Mouse (Mus musculus) kidney, embryonic 14.5 days (tissue): ENCODE results near the gene Fam129b. TPM values are rescaled to one million over a fixed set of nuclear protein-coding genes. Genes with fewer than 3 reads are reported as not detected.

ENCODE experiments used
- ATAC-seq: fragments of 200-750 bp; cut with Nextera tagmentation; 2 replicates; pipeline ENCODE4 v1.8.0; 2017; ENCODE audit warnings: moderate number of reproducible peaks, mild to moderate bottlenecking, moderate TSS enrichment, moderate library complexity; ENCODE audit not compliant: low FRiP score, low TSS enrichment
- H3K27ac ChIP-seq: fragments of 300-500 bp; sonication (generic); 2 replicates; pipeline ENCODE4 v1.5.1; 2014; ENCODE audit warnings: low read depth, mild to moderate bottlenecking, low read length, moderate library complexity, mixed read lengths
- H3K27me3 ChIP-seq: fragments of 300-500 bp; sonication (generic); 2 replicates; pipeline ENCODE4 v1.6.1; 2014; ENCODE audit warnings: mild to moderate bottlenecking, low read length; ENCODE audit not compliant: control insufficient read depth, insufficient read depth
- H3K36me3 ChIP-seq: fragments of 300-500 bp; sonication (generic); 2 replicates; pipeline ENCODE4 v1.6.1; 2014; ENCODE audit warnings: low read length, mixed read lengths; ENCODE audit not compliant: control insufficient read depth, insufficient read depth
- H3K4me1 ChIP-seq: fragments of 300-500 bp; sonication (generic); 2 replicates; pipeline ENCODE4 v1.6.1; 2014; ENCODE audit warnings: low read length, mixed read lengths; ENCODE audit not compliant: control insufficient read depth, insufficient read depth
- H3K4me2 ChIP-seq: fragments of 300-500 bp; sonication (generic); replicated peaks from 2 replicates; pipeline ENCODE4 v1.6.1; 2014; ENCODE audit warnings: low read depth, mild to moderate bottlenecking, low read length
- H3K4me3 ChIP-seq: fragments of 300-500 bp; sonication (generic); 2 replicates; pipeline ENCODE4 v1.5.1; 2014; ENCODE audit warnings: mild to moderate bottlenecking, low read length
- H3K9ac ChIP-seq: fragments of 300-500 bp; sonication (generic); 2 replicates; pipeline ENCODE4 v1.6.1; 2014; ENCODE audit warnings: low read depth, mild to moderate bottlenecking, low read length, moderate library complexity
- H3K9me3 ChIP-seq: fragments of 300-500 bp; sonication (generic); 2 replicates; pipeline ENCODE4 v1.6.1; 2016; ENCODE audit warnings: low read length; ENCODE audit not compliant: control insufficient read depth
- WGBS: fragments of 180-500 bp; shearing (Covaris S2); extraction: QIAGEN DNeasy Blood & Tissue Kit; methylation state at CpG from one replicate; pipeline ENCODE4 v1.1.7; 2014; 5-methylcytosine and 5-hydroxymethylcytosine counted together
- polyA plus RNA-seq: library from polyadenylated mRNA; unstranded; fragments of >200 nt; fragmentation: Nextera tagmentation; extraction: Ambion mirVana; gene quantifications from 2 replicates; pipeline ENCODE4 v1.2.1, GENCODE M21; 2014

The Fam129b gene
- polyA plus RNA-seq, 1 experiment from 2014 or later, result 19.9 TPM

DNA sequence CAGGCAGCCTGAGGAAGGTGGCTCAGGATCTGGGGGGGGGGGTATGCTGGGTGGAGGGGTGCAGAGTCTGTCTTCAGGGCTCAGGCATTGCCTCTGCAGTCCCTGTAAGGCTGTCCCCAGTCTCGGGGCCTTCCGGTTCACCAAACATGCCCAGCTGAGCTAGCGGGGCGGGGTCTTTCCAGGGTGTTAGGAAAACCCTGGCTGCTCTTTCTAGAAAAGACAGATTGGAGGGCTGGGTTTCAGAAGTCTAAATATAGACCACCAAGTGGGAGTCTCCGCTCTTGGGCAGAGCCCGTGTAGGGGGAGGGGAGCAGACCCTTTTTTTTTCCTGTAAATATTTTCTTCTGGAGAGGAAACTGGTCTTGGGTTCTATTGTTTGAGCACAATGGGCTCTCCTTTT lies 32.4 kb downstream of the Fam129b start:
- peak; percentile 73 for ATAC-seq

GRCm38 (mm10) chr2:32908796-32909195 lies 32.9 kb downstream of the Fam129b start:
- Histone ChIP-seq H3K27me3 (no peaks in the 10 kb centered on the region), H3K36me3 (peaks cover 23% of the 10 kb centered on the region; the same call in 1 of the 2 replicates), H3K27ac (peak overlapping the region; percentile 87), H3K9ac (peak overlapping the region; percentile 44; the same call in 1 of the 2 replicates), H3K4me3 (no peak overlapping the region), H3K4me1 (peaks cover 30% of the 10 kb centered on the region), H3K9me3 (no peaks in the 10 kb centered on the region), H3K4me2 (no peak overlapping the region)
- WGBS, result 46% methylated on average over 11 of the region's 11 CpGs
- no peak for ATAC-seq

More for the DNA sequence above, 32.4 kb downstream of the Fam129b start:
- WGBS, result under 1% methylated on average over 6 of the region's 6 CpGs
- Histone ChIP-seq H3K4me1 (peaks cover 30% of the 10 kb centered on the region), H3K4me2 (no peak overlapping the region), H3K9me3 (no peaks in the 10 kb centered on the region), H3K4me3 (no peak overlapping the region), H3K27me3 (no peaks in the 10 kb centered on the region), H3K36me3 (peaks cover 23% of the 10 kb centered on the region; the same call in 1 of the 2 replicates), H3K9ac (no peak overlapping the region), H3K27ac (peak overlapping the region; percentile 87)

DNA sequence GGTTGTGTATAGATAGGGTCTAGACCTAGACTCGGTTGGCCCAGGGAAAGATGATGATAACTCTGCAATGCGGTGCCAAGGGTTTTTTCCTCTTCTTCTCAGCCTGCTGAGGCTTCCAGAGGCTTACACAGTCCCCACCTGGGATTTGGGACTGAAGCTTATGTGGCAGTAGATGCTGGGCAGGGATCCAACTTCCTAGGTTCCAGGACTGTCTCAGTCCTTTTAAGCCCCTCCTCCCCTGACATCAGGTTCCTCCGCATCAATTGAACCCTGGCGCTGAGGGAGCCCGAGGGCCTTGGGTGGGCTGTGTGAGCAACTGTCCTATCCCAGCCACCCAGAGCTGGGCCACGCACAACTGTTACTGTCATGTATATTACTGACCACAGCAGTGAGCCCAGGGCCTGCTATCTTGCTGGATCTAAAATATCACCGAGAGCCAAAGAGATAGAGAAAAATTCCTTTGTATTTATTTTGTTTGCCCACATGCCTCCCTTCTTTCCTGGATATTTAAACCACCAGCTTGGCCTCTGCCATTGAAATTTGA lies 35.8 kb downstream of the Fam129b start:
- WGBS, result 85% methylated on average over 7 of the region's 7 CpGs
- Histone ChIP-seq H3K9me3 (no peaks in the 10 kb centered on the region), H3K4me2 (no peak overlapping the region), H3K27me3 (no peaks in the 10 kb centered on the region), H3K9ac (no peak overlapping the region), H3K4me1 (peaks cover 33% of the 10 kb centered on the region), H3K4me3 (no peak overlapping the region), H3K27ac (no peak overlapping the region), H3K36me3 (peaks cover 32% of the 10 kb centered on the region; the same call in 1 of the 2 replicates)
- no peak for ATAC-seq

DNA sequence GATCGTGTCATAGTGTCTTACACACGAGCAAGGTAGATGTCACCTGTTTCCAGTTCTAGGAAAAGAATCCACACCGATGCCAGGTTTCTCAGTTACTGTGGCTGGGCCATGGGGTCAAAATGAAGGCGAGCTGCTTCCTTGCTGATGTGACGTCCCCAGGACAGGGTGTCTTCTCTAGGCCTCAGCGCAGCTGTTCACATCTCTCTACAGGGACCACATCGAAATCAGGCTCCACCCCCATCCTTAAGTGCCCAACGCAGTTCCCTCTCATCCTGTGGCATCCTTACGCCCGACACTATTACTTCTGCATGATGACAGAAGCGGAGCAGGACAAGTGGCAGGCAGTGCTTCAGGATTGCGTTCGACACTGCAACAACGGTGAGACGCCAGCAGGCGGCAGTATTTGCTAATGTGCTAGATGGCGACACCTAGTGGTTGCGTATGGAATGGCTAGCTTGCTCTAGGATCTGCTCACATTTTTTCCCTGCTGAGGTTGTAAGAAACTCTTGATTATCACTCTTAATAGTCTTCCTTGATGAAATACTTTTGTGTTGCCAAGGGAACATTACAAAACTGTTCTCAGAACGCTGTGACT lies 36.4 kb downstream of the Fam129b start:
- Histone ChIP-seq H3K9ac (no peak overlapping the region), H3K9me3 (no peaks in the 10 kb centered on the region), H3K27me3 (no peaks in the 10 kb centered on the region), H3K4me2 (no peak overlapping the region), H3K4me1 (peaks cover 27% of the 10 kb centered on the region), H3K36me3 (peaks cover 32% of the 10 kb centered on the region; the same call in 1 of the 2 replicates), H3K4me3 (no peak overlapping the region), H3K27ac (no peak overlapping the region)
- whole genome bisulfite sequencing, result 32% methylated on average over 19 of the region's 19 CpGs
- peak; percentile 8; the same call in 1 of the 2 replicates for ATAC-seq

GRCm38 (mm10) chr2:32914362-32914761 lies 38.4 kb downstream of the Fam129b start:
- no peak overlapping the region for H3K4me2 ChIP-seq
- H3K9me3 ChIP-seq, result no peaks in the 10 kb centered on the region
- no peaks in the 10 kb centered on the region for H3K27me3 ChIP-seq
- ATAC-seq, result no peak
- 61% methylated on average over 5 of the region's 5 CpGs for WGBS
- H3K9ac ChIP-seq, result peak overlapping the region; percentile 48
- H3K4me3 ChIP-seq, result no peak overlapping the region
- H3K27ac ChIP-seq, result peak overlapping the region; percentile 82
- peaks cover 40% of the 10 kb centered on the region for H3K36me3 ChIP-seq
- H3K4me1 ChIP-seq, result peaks cover 11% of the 10 kb centered on the region

- H3K4me2 ChIP-seq, result no peak overlapping the region
- no peak overlapping the region; the same call in 1 of the 2 replicates for H3K9ac ChIP-seq
- no peaks in the 10 kb centered on the region for H3K27me3 ChIP-seq
- H3K27ac ChIP-seq, result peak overlapping the region; percentile 82
- peaks cover 11% of the 10 kb centered on the region for H3K4me1 ChIP-seq
- ATAC-seq, result peak; percentile 40; the same call in 1 of the 2 replicates
- WGBS, result 34% methylated on average over 3 of the region's 3 CpGs
- peaks cover 46% of the 10 kb centered on the region for H3K36me3 ChIP-seq
- no peaks in the 10 kb centered on the region for H3K9me3 ChIP-seq
- no peak overlapping the region for H3K4me3 ChIP-seq
Measured at GRCm38 (mm10) chr2:32914896-32915295, 39.0 kb downstream of the Fam129b start.

DNA sequence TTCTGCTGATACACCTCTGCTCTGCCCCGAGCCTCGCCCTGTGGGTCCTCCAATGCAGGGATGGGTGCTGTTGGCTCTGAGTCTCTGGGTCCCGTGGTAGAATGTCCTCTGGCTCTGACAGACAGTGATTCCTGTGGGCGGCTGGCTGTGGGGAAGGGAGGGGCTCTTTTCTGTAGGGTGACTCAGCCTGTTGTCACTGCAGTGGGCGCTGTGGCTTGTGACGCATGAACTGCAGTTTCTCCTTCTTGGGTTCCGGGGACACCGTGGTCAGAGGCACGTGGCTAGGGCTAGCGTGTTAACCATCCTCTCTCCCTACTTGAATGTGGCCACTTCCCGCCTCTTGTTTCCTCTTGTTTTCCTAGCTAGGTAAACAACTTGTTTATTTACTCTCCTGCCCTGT lies 41.6 kb downstream of the Fam129b start:
- no peak overlapping the region for H3K9ac ChIP-seq
- peaks cover 11% of the 10 kb centered on the region for H3K4me1 ChIP-seq
- H3K27ac ChIP-seq, result no peak overlapping the region
- 82% methylated on average over 11 of the region's 11 CpGs for WGBS
- H3K27me3 ChIP-seq, result no peaks in the 10 kb centered on the region
- H3K4me3 ChIP-seq, result no peak overlapping the region
- H3K4me2 ChIP-seq, result no peak overlapping the region
- no peak for ATAC-seq
- peaks cover 54% of the 10 kb centered on the region for H3K36me3 ChIP-seq
- H3K9me3 ChIP-seq, result no peaks in the 10 kb centered on the region

DNA sequence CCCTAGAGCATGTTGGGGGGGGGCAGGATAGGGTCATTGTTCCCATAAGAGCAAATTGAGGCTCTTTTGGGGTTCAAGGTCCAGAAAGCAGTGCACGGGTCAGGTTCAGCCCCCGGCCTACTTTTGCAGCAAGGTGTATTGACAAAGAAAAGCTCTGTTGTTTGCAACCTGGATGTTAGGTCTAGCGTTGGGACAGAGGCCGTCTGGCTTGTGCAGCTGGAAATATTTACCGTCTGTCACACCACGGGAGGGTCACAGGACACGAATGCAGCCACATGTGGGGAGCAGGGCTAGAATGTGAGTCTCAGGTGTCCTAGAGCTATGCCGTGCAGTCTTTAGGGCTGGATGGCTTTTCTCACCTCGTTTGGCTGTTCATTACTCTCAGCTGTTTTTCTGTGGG lies 42.5 kb downstream of the Fam129b start:
- Histone ChIP-seq H3K27me3 (no peaks in the 10 kb centered on the region), H3K4me3 (no peak overlapping the region), H3K9me3 (no peaks in the 10 kb centered on the region), H3K4me2 (no peak overlapping the region), H3K36me3 (peaks cover 56% of the 10 kb centered on the region), H3K27ac (no peak overlapping the region), H3K9ac (no peak overlapping the region), H3K4me1 (peaks cover 11% of the 10 kb centered on the region)
- 62% methylated on average over 9 of the region's 9 CpGs for WGBS
- no peak for ATAC-seq

GRCm38 (mm10) chr2:32921235-32921634 lies 45.3 kb downstream of the Fam129b start:
- Histone ChIP-seq H3K9ac (no peak overlapping the region), H3K4me1 (no peaks in the 10 kb centered on the region), H3K4me3 (no peak overlapping the region), H3K4me2 (no peak overlapping the region), H3K27me3 (no peaks in the 10 kb centered on the region), H3K27ac (no peak overlapping the region), H3K36me3 (peaks cover 61% of the 10 kb centered on the region), H3K9me3 (no peaks in the 10 kb centered on the region)
- ATAC-seq, result no peak
- 89% methylated on average over 7 of the region's 7 CpGs for WGBS
